Mouse (Mus musculus) kidney, postnatal 10 days (tissue): ENCODE data around the gene Clnk.

Source experiments
- DNase-seq: peaks from one replicate; pipeline ENCODE4 v3.0.0; 2021; ENCODE audit warnings: mixed read lengths

Clnk gene

GRCm38 (mm10) chr5:38708940-38709581 lies 167.6 kb downstream of the Clnk start:
- no peak for DNase-seq

- no peak for DNase-seq
Observed at GRCm38 (mm10) chr5:38707364-38708075, 169.1 kb downstream of the Clnk start.

GRCm38 (mm10) chr5:38702941-38703340 lies 173.7 kb downstream of the Clnk start:
- no peak for DNase-seq

- no peak for DNase-seq
Observed at GRCm38 (mm10) chr5:38702091-38702490, 174.5 kb downstream of the Clnk start.

DNA sequence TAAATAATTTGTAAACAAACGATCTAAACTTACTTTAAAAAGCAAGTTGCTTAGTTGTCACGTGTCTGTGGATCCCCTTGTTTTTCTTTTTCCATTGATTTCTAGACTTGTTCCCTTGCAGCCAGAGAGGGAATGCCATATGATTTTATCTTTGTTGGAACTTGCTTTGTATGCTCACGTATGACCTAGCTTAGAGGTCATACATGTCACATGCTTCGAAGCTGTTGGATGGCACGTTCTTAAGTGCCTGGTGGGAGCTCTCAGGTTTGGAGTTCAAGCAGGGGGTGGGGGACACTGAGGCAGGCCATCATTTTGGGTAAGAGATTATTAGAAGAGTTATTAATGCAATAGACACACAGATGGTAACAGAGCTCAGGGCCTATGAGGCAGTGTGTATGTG lies 178.1 kb downstream of the Clnk start:
- no peak for DNase-seq

DNA sequence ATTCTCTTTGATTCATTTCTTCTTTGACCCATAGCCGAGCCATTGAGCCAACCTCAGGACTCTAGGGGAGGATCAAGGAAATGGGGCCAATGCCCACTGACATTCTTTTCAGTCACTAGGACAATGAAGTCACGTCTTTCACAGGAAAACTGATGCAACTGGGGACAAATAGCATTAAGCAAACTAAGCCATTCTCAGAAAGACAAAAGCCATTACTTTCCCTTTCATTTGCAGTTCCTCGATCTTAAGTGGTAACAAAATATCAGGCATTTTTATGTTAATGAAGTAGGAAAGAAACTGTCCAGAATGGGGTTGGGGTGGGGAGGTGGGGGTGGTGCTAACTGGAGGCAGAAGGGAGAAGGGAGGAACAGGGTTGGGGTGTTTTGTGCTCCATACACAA lies 178.6 kb downstream of the Clnk start:
- DNase-seq = no peak

- DNase-seq = no peak
Observed at GRCm38 (mm10) chr5:38696616-38697375, 179.8 kb downstream of the Clnk start.

GRCm38 (mm10) chr5:38692859-38693258 lies 183.8 kb downstream of the Clnk start:
- DNase-seq = no peak

DNA sequence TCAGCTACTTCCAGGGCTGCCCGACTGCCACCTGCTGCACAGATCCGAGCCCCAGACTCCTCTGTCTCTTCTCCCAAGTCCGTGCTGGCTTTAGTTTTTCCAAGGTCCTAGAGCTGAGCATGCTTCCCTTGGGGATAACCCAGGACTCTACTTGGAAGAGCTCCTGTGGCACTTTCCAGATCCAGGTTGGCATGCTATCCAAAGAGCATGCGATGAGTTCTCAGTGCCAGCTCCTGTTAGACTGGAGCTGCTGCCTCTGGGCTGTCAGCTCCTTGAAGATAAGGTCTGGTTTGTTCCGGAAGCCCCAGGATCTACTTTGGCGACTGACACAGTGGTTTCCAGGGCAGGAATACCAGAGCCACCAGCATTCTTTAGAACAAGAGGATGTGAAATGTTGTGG lies 187.4 kb downstream of the Clnk start:
- no peak for DNase-seq

- DNase-seq = no peak
Observed at GRCm38 (mm10) chr5:38687694-38688093, 188.9 kb downstream of the Clnk start.

- DNase-seq = peak; percentile 90
Observed at GRCm38 (mm10) chr5:38684164-38684911, 192.3 kb downstream of the Clnk start, which contains the start of gene Zfp518b. TSS of gene Zfp518b (minus strand) at chr5:38684826.

GRCm38 (mm10) chr5:38658836-38659235 lies 217.8 kb downstream of the Clnk start:
- no peak for DNase-seq
